Mouse (Mus musculus): Measurements from ENCODE around the gene Zan.
A peak's percentile ranks its signal among the peaks of the same experiment; 100 is the strongest.
"Not testable (repeated sequence)": the region's sequence is repeated elsewhere in the genome, so short reads cannot be mapped to it uniquely, and the experiment has no call there.

Zan gene

DNA sequence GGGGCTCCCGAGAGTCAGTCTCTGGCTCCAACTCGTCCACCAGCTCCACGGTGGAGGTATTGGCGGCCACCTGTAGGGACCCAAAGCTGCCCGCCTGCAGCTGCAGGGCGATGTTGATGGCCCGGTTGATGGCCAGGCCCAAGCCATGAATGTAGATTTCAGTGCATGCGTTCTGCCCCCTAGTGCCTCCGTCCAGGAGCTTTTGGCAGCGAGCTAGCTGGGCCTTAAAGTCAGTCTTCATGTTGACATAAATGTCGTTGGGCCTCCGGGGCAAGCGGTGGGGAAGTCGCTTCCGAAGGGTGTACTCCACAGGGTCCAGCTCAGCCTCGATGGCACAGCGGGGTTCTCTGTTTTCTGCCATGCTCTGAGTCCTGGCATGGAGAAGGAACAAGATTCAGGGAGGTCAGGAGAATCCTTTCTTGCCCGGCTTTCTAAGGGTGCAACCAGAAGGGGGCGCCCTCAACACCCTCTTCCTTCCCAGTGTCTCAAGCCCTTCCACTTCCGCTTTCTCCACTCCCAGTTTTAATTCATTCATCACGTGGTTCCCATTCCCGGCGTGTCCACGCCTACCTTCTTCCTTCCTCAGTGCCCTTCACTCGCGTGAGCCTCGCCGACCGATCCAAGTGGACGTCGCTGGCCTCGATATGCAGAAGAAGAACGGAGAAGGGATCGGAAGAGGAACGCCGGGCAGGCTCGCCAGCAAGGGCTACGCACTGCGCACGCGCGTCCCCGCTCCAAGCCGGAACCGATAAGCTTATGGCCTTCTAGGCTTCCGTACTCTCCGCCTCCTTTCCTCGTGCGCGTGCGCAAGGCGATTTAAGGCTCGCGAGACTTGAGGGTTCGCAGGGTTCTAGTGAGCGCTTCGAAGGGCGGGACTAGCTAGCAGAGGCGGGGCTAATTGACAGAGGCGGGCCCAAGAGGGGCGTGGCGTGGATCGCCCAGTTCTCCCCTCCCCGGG lies 25.1 kb upstream of the Zan start, which contains the start of gene Pop7:
Gene Pop7, minus strand, starts transcription at position 810 of the 958 bp plus-strand sequence.
- DNase-seq (ENCODE audit: low spot score in 2 of 2): peak; percentile 100

DNA sequence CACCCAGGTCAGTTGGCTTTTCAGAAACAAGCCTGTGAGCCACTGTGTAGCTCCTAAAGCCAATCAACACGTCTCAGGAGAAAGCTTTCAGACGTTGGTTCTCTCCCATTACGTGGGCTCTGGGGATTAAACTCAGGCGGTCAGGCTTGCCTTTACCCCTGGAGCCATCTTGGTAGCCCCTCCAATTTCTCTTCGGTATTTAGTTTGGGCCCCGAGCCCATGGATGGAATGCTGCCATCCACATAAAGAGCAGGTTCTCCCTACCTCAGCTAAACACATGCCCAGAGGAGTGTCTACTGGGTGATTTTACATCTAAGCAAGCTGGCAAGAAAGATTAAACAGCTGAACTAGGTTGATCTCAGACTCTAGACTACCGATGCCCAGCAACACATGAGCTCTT lies 23.3 kb upstream of the Zan start:
- DNase-seq (ENCODE audit: low spot score in 2 of 2): no peak

DNA sequence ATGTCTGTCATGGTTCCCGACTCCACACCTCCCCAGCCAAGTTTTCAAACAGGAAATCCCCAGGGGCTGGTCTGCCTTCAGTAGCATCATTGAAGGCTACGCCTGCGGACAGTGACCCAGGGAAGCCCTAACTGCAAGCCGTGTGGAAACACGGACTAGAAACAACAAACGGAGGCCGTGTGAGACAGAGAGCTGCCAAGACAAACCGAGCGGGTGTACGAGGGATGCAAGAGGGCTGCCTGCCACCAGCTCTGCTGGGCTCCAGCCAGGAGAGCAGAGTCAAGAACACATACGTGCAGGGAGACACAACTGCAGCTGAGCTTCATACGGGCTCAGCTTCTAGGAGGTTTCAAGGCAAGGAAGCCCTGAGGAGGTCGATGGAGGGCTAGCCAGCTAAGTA lies 17.0 kb upstream of the Zan start:
- peak in 1 of 2 experiments; percentile 53 for DNase-seq (ENCODE audit: low spot score in 2 of 2)

DNA sequence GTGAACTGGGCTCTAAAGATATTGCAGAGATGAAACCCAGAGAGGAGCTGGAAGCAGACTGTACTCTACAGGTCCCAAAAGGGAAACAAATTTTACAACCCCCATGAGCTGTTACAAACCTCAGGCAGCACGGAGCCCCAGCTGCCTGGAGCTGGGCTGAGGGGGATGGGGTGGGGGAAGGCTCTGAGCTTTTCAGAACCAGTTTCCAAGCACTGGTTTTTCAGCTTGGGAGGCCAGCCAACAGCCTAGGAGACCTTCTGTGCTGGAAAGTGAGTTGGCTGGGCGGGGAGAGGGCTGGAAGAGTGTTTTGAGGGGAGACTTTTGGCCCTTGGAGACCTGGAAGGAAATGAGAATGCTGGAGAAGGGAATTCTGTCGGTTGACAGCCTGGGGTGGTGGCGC lies 14.7 kb upstream of the Zan start:
- DNase-seq (ENCODE audit: low spot score in 2 of 2): peak; percentile 69 to 71

DNA sequence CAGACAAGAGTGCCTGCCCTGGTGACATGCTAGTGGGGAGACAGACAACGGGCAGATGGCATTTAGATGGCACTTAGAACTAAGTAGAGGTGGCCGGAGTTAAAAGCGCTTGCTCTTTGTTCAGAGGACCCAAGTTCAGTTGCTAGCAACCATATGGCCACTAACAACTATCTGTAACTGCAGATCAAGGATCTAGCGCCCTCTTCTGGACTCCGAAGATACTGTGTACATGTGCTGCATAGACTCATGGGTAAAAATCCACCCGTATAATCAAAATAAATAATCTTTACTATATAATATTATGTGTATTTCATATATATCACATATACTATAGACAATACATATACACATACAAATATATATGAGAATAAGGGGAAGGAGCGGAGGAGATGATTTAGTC lies 10.8 kb upstream of the Zan start:
- DNase-seq (ENCODE audit: low spot score in 2 of 2): no peak

DNA sequence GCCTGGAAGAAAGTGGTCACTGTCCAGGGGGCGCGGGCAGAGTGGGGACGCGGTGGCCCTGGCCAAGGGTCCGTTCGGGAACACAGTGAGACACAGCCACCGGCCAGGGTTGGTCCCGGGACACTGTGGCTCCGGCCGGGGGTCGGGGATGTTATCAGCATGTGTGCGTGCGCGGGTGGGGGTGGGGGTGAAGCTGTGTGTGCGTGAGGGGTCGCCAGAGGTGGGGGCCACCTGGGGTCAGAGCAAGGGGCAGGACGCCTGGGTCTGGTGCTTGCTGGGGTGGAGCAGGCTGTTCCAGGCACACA lies 8.9 kb upstream of the Zan start:
- no peak for DNase-seq (ENCODE audit: low spot score in 2 of 2)

DNA sequence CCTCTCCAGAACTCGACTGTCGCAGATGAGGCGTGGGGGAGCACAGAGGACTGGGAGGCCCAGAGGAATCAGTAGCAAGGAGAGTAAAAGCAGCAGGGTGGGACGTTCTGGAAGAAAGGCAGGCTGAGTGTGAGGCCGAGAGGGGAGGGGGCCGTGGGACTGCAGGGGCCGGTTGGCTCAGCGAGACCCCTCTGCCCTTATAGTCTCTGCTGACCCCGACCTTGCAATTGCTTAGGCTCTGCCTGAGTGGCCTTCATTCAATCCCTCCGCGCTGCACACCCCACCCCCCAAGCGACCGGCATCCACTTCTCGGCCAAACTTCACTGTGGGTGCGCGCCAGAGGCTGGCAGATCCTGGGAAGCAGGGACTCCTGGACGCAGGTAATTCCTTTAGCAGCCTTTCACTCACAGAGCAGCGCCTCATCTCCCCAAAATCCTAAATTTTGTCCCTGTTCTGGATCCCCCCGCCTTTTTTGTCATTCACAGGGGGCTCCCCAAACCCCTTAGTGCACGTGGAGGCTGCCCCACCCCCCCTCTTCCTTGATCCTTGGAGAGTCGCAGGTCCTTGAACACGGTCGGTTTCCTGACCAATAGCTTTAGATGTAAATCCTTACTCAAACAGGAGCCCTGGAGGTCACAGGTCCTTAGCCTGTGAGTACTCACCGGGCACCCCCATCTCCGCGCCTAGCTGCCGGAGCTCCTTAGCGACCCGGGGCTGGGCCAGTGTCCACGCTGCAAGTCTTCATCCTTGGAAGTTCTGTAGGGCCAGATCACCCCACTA lies 8.4 kb upstream of the Zan start:
- no peak for DNase-seq (ENCODE audit: low spot score in 2 of 2)

DNA sequence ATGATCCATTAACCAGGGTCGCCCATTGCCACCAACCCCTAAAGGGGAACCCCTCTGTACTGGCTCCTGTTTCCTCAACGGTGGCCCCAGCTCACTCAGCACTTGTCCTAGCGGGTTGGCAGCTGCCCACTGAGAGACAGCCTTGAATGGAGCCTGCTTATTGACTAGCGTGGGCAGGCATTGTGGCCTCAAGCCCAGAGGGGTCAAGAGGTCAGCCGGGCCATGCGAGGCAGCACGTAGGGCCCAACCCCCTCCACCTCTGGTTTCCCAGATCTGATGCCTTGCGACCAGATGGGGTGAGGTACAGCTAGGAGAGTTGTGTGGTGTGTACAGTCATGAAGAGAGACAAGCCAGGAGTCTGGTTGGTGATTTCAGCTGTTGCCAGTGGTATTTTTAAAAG lies 5.0 kb upstream of the Zan start:
- DNase-seq (ENCODE audit: low spot score in 2 of 2): peak; percentile 56

DNA sequence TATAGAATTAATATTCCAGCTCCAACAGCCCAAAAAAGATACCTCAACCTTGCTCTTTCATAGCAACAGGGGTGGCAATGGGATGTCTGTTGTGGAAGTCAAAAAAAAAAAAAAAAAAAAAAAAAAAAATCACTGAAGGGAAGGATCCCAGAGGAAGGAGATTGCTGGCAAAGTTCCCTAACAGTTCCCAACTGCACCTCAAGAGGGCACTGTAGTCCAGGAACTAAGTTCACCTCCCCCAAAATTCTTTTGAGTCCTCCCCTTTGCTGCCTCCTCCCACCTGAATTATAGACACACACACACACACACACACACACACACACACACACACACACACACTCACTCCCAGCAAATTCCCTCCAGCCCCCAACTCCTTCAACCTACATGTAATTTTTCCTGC lies 4.3 kb upstream of the Zan start:
- peak; percentile 77 to 83 for DNase-seq (ENCODE audit: low spot score in 2 of 2)

DNA sequence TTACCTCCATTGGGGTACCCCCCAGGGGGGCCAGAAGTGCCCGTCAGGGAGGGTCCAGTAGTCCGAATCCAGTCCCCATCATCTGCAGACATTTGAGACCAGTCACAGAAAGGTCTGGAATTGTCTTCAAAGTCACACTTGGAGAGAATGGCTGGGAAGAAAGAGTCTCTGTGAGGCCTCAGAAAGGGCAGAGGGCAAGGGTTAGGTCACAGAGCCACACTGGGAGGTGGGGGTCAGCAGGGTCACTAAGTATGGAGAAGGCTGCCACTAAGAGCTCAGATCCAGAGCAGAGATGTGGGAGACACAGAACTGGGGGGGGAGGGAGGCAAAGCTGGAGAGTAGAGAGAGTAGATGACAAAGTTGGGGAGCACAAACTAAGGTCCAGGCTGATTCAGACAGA lies 2.5 kb downstream of the Zan start:
- DNase-seq (ENCODE audit: low spot score in 2 of 2): no peak

DNA sequence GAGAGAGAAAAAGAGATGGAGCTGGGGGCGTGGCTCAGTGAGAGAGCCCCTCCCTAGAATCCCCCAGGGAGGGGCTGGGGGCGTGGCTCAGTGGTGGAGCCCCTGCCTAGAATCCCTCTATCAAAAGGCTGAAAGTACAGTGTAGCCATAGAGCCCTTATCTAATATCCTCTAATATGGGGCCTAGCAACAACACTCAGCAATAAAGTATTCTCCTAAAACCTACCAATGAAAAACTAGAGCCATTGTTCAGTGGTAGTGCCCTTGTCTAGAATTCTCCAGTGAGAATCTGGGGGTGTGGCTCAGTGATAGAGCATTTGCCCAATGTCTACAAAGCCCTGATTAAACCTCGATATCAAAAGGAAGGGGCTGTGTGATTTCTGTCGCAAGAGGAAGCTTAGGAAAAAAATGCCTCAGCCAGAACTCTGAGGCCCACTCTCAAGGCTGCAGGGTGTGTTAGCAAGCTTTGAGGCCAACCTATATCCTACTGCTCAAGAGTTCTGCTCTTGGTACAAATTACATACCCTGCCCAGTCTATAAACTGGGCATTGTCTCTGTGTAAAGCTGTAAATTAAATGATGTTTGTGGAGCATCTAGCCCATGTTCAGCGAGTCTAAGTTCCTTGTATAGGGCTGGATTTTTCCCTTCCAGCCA lies 4.5 kb downstream of the Zan start:
- no peak for DNase-seq (ENCODE audit: low spot score in 2 of 2)

DNA sequence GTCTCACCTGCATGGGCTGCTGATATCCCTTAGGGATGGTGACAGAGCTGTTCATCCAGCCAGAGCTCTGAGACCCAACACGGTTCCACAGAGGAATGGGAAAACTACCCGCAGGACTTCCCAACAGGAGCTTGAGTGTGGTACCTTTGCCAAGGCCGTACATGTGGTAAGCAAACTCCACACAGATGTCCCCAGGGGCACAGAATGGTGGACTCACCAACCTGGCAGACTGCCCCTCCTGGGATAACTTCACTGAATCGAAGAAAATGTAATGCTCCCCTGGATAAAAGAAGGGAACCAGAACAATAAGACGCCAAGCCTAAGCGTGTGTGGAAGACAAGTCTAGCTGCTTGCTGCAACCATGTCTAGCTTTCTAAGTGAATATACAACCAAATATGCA lies 9.9 kb downstream of the Zan start:
- no peak for DNase-seq (ENCODE audit: low spot score in 2 of 2)

DNA sequence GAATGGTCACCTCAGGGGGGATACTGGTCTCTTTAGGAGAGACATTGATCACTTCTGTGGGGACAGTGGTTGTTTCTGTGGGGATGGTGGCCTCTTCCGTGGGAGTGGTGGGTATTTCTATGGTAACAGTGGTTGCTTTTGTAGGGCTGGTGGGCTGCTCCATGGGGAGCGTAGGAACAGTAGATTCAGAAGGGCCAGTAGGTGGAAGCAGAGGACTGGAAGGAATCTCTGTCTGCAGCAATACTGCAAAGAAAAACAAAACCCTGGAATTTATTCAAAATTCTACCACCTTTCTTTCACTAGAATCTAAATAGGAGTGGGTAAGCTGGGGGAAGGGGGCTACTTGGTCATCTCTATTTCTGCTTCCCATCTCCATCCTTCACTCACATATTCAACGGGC lies 11.8 kb downstream of the Zan start:
- peak; percentile 37 to 49 for DNase-seq (ENCODE audit: low spot score in 2 of 2)

DNA sequence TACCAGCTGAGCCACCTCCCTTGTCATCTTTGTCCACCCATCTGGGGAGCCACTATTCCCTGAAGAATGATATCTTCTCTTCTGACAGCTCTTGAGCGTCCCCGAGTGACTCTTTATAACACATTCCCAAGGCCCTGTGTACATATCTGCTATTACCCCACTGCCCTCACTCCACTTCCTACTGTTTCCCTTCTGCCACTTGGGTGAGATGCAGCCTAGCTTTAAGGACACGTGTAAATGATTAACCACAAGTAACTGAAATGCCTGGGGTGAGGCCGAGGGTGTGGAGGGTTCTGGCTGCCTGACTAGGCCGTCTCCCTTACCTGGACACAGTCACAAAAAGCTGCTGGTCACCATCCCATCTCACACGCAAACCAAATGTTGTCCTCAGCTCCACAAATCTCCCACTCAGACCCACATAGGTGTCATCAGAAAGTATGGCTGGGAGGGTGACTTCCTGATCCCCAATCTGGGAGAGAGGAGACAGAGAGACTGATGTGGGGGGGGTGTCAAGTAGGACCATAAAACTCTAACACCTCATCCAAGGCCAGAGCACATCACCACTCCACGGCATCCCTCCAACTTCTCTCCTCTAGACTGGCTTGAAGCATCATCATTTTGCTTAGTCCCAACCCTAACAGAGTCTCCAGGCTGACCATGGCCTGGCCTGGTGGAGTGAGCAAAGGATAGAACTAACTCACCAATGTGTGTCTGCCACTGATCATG lies 20.8 kb downstream of the Zan start:
- DNase-seq (ENCODE audit: low spot score in 2 of 2): no peak

DNA sequence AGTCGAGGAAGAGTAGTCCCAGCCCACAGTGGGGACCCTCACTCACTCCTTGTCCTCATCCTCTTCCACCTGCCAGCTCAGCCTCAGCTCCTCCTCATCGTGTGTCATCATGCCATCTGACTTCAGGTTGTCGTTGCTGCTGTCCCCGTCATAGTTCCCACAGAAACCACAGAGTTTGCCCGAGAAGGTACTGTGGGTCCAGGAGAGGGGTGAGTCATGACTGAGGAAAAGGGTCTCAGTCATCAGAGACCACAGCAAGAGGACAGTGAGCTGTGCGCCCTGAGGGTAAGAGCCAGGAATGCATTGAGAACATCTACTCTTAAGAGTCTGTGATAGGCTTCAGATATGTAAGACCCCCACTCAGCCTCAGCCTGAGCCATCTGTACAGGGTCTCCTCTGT lies 21.7 kb downstream of the Zan start:
- DNase-seq (ENCODE audit: low spot score in 2 of 2): no peak

DNA sequence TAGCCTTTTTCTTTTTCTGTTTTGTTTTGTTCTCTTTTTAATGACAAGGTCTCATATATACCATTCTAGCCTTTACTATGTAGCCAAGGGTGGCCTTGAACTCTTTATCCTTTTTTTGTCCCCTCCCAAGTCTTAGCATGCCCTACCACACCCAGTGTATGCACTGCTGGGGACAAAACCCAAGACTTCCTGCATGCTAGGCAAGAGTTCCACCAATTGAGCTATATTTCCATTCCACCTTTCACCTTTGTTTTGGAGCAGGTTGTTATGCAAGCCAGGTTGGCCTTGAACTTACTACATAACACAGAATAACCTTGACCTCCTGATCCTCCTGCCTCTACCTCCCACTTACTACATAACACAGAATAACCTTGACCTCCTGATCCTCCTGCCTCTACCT lies 31.3 kb downstream of the Zan start:
- DNase-seq (ENCODE audit: low spot score in 2 of 2): no peak

DNA sequence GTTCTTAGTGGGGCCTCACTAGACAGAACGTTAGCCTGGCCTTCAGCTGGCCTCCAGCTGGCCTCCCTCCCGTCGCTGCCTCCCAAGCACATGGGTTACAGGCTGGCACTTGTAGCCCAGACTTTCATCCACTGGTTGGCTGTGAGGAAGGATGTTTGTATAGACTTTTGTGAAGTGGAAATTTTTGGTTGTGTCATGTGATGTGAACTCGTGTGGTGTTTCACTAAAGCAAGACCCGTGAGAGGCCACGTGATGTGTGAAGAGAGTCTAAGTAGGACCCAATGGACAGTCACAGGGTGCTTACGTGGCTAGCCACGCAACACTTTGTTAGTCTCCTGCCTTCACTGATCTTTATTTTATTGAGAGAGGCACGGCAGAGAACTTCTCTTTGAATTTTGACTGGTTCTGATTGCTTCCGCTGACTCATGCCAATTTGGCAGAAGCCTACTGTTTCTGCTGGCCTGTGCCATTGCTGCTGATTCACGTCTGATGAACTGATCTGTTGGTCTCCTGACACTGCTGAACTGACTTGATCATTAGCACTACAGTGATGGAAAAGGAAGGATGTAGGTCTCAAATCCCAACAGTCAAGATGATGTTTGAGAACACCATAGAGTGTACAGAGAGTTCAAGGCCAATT lies 36.5 kb downstream of the Zan start:
- no peak for DNase-seq (ENCODE audit: low spot score in 2 of 2)

DNA sequence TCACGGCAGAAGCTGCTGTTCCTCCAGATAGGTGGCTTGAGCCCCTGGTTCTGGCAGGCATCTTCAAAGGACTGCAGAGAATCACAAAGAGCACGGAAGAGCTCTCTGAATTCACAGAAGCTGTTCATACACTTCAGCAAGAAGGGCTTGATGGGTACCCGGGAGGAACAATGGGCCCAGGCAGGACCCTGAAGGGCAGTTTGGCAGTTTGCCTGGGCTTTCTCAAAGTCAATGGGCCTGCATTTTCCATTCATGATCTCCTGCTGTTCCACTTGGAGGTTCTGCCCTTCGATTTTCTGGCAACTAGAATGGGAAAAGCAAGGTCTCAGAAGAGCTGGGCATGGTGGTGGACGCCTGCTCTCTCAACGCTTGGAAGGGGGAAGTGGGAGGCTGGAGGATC lies 43.0 kb downstream of the Zan start:
- peak; percentile 46 to 50 for DNase-seq (ENCODE audit: low spot score in 2 of 2)

DNA sequence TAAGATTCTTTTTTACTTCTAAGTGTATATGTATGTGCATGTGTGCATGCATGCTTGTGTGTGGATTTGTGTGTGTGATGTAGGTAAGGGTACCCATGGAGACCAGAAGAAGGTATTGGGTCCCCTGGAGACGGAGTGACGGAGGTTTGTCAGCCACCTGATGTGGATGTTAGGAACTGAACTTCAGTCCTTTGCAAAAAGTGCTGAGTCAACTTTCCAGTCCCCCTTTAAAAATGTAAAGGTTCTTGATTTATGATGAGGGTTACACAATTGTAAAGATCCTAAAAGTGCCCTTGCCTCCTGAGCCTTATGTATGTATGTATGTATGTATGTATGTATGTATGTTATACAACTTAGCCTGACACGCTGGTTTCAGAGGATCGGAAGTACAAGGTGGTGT lies 46.5 kb downstream of the Zan start:
- DNase-seq (ENCODE audit: low spot score in 2 of 2): not testable (repeated sequence)

DNA sequence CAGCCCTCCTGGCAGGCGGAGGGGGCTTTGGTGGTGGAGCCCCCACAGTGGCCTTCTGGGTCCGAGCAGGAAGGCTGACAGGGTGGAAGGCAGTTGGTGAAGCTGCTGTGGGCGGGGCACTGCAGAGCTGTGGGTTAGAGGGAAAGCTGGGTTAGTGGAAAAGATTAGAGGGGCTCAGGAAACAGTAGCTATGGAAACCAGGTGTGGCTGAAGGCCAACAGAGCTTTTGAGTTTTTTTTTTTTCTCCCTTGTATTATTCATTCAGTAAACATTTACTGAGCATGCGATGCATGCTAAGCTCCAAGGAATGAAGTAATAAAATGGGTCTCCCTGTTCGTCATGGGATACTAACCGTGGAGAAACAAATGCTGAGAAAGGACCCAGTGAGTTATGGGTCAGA lies 51.2 kb downstream of the Zan start:
- no peak for DNase-seq (ENCODE audit: low spot score in 2 of 2)

DNA sequence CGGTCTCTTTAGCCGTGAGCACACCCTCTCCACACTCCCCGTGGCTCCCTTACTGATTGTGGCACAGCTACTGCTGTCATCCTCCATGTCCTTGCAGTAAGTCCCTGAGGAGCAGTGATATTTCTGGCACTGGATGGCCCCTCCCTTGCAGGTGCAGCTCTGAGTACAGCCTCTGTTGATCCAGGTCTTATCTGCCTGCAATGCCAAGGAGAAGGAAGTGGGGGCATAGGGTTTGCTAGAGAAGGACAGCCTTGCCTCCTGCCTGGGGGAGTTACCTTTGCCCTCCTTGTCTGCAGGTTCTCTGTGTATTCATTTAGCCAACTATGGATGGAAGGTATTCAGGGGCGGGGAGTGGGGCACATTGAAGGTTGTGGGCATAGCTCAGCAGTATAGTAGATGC lies 57.0 kb downstream of the Zan start:
- no peak for DNase-seq (ENCODE audit: low spot score in 2 of 2)

Measured in right cerebral cortex, postnatal 10 days (tissue).